Mouse (Mus musculus): ENCODE data around the gene Txk.

Txk gene

GRCm38 (mm10) chr5:72752585-72752984 lies at the start of gene Txk:
Gene Txk (minus strand): TSS chr5:72752777.
- in situ Hi-C loops (cut with MboI; ENCODE audit: unreplicated experiment in 2 of 2): loop anchor here (10.0 to 25.0 kb wide), 2 partner anchors 88 to 1785 kb away; partner anchors contain the start of genes Fip1l1 (in 1 of the 2) and Scfd2 (in 1 of the 2)

DNA sequence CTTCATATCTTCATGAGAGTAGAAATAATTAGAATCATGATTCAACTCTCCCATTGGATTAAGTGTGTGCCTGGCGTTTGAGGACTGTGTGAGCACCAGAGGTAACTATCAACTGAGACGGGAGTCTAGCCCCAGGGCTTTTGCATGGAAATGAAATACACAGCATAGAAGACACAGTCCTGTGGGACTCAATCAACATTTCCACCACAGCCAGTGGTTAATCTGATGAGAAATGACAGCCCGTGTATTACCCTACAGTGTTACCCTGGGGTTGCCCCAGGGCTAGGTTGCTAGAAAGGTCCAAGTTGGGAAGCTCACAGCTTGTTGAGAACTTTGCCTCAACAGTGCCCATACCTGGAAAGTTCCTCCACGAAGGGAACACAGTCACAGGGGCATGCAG lies 46.0 kb upstream of the Txk start:
- in situ Hi-C loops (cut with MboI; ENCODE audit: unreplicated experiment in 2 of 2): loop anchor here (5.0 kb wide), 1 partner anchor 36 kb away; no protein-coding TSS in a partner anchor

GRCm38 (mm10) chr5:72796186-72796613 lies 43.6 kb upstream of the Txk start:
- in situ Hi-C loops (cut with MboI; ENCODE audit: unreplicated experiment in 2 of 2): loop anchor here (5.0 kb wide), 1 partner anchor 34 kb away; no protein-coding TSS in a partner anchor

DNA sequence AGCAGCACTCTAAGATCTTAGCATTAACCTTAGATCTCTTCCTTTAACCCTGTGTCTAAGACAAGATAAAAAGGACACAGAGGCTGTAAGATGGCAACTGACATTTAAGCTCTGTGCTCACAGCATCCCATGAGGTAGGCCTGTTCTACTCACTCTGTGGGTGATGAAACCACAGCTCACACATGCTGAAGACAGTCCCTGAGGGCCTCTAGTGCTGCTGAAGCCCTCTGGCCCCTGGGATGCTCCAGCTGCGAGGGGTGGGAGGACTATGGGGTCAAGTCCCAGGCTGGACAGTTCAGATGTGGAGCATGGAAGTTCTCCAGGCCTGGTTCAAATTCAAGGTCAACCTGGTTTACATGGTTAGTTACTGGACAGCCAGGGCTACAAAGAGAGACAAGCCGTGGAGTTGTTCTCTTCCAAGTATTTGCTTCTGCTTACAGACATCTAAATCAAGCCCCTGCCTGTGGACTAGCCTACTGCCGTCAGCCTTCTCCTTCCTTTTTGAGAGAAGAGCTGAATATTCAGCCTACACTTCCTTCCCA lies 40.8 kb upstream of the Txk start:
- in situ Hi-C loops (cut with MboI; ENCODE audit: unreplicated experiment in 2 of 2): no loop called here

DNA sequence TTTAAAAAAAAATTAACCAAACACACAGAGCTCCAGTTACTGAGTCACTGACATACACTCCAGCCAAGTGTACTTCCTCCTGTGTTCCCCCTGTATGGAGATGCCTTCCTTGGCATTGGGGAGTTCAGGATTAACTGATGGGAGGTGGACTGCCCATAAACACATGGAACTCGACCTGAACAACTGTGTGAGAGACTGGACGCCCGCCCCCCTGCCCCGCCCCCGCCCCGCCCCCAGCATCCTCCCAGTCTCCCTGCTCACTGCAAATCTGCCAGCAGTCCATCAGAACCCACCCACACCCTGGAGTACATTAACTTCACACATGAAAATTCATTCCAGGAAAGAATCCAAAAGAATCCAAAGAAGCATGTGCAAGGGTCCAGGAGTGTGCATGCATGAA lies 39.2 kb upstream of the Txk start:
- in situ Hi-C loops (cut with MboI; ENCODE audit: unreplicated experiment in 2 of 2): no loop called here

GRCm38 (mm10) chr5:72791386-72791785 lies 38.8 kb upstream of the Txk start:
- in situ Hi-C loops (cut with MboI; ENCODE audit: unreplicated experiment in 2 of 2): no loop called here

GRCm38 (mm10) chr5:72785451-72785850 lies 32.9 kb upstream of the Txk start:
- in situ Hi-C loops (cut with MboI; ENCODE audit: unreplicated experiment in 2 of 2): no loop called here

GRCm38 (mm10) chr5:72784719-72785118 lies 32.1 kb upstream of the Txk start:
- in situ Hi-C loops (cut with MboI; ENCODE audit: unreplicated experiment in 2 of 2): no loop called here

DNA sequence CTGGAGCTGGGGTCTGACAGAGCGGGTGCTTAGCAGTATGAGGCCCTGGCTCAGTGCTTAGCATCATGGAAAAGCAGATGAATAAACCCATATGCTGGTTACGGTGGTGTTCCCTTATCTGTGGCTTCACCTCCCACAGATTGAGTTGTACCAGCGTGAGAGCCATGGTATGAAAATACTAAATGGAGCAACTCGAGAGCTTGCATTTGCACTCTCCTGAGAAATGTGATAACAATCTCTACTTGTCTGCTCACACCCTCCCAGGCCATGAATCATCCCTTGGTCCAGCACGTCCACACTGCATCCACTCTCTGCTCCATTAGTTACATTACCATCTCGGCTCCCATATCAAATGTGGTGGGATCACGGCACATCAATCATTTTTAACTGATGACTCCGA lies 31.4 kb upstream of the Txk start:
- in situ Hi-C loops (cut with MboI; ENCODE audit: unreplicated experiment in 2 of 2): no loop called here

DNA sequence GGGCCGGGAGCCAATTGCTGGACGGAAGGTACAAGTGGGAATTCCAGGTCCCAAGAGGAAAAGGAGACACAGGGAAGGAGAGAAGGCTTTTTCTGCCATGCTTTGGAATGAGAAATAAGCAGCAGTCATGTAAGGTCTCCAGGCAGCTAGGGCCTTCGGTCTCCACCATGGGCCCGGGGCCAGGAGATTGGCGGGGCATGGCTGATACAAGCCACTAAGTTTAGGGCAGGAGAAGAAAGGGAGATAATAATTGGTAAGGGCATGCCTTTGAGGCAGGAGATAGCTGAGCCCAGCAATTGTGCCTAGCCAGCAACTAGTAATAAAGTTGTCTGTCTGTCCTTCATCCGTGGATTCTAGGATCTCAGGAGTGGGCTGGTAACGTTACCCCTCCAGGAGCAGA lies 30.5 kb upstream of the Txk start:
- in situ Hi-C loops (cut with MboI; ENCODE audit: unreplicated experiment in 2 of 2): no loop called here

GRCm38 (mm10) chr5:72781776-72782175 lies 29.2 kb upstream of the Txk start:
- in situ Hi-C loops (cut with MboI; ENCODE audit: unreplicated experiment in 2 of 2): no loop called here

DNA sequence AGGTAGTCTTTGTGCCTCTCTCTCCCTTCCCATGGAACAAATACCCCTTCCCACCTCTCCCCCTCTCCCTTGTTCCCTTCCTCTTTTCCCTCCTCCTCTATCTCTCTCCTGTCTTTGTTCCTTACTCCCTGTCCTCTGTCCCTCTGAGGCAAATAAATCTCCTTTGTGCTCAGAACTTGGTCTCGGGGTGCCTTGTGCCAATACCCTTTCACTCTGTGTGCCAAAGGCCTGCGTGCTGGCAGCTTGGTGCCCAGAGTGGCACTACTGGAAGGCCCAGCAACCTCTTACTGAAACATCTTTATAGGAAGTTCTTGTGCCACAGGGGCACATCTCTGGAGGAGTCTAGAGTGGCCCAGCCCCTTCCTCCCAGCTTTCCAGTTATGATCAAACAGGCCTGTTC lies 24.0 kb upstream of the Txk start:
- in situ Hi-C loops (cut with MboI; ENCODE audit: unreplicated experiment in 2 of 2): no loop called here

GRCm38 (mm10) chr5:72776127-72776526 lies 23.6 kb upstream of the Txk start:
- in situ Hi-C loops (cut with MboI; ENCODE audit: unreplicated experiment in 2 of 2): no loop called here

- in situ Hi-C loops (cut with MboI; ENCODE audit: unreplicated experiment in 2 of 2): loop anchor here in 1 of 2 experiments (25.0 kb wide), 1 partner anchor 1767 kb away; the partner anchor contains the start of genes Fip1l1 and Scfd2
Measured at GRCm38 (mm10) chr5:72769841-72770240, 17.3 kb upstream of the Txk start.

GRCm38 (mm10) chr5:72763546-72763945 lies 11.0 kb upstream of the Txk start:
- in situ Hi-C loops (cut with MboI; ENCODE audit: unreplicated experiment in 2 of 2): loop anchor here (5.0 to 25.0 kb wide), 4 partner anchors 34 to 1774 kb away; partner anchors contain the start of genes Fip1l1 (in 1 of the 2), Scfd2 (in 1 of the 2) and Tec (in 1 of the 2)

GRCm38 (mm10) chr5:72763025-72763424 lies 10.4 kb upstream of the Txk start:
- in situ Hi-C loops (cut with MboI; ENCODE audit: unreplicated experiment in 2 of 2): loop anchor here (5.0 to 25.0 kb wide), 4 partner anchors 34 to 1774 kb away; partner anchors contain the start of genes Fip1l1 (in 1 of the 2), Scfd2 (in 1 of the 2) and Tec (in 1 of the 2)

DNA sequence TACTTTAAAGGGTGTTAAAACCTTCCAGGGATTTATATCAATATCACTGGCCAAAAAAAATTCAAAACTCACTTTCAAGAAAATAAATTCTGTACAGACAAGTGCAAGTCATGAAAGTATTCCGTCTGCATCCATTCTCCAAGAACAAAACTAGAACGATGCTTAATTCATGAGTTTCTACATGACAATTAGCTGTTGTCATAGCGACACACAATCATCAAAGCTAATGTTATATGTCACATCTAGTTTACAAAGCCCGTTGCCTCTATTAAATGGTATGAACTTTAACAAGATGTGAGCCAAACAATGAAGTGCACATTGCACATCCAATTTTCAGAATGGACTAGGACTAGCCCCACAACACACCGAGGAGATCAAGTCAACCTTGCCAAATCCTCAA lies 9.2 kb upstream of the Txk start:
- in situ Hi-C loops (cut with MboI; ENCODE audit: unreplicated experiment in 2 of 2): loop anchor here (5.0 to 25.0 kb wide), 4 partner anchors 36 to 1776 kb away; partner anchors contain the start of genes Fip1l1 (in 1 of the 2), Scfd2 (in 1 of the 2) and Tec (in 1 of the 2)

DNA sequence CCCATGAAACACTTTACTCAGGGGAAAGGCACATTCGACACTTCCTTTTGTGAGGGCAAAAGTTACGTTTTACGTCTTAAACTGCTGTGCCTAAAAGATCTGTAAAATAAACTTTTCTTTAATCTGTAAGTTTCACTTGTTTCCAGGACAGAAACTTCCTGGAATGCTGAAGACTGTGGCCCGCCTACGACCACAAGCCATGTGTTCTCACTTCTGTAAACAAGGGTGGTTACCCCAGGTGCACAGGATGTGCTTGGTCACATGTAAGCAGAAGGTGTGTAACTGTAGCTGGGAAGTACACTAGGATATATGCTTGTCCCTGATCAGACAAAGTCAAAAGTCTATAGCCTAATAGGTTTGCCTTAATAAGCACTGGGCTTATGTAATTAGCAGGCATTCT lies 8.7 kb upstream of the Txk start:
- in situ Hi-C loops (cut with MboI; ENCODE audit: unreplicated experiment in 2 of 2): loop anchor here (5.0 to 25.0 kb wide), 4 partner anchors 36 to 1776 kb away; partner anchors contain the start of genes Fip1l1 (in 1 of the 2), Scfd2 (in 1 of the 2) and Tec (in 1 of the 2)

GRCm38 (mm10) chr5:72758925-72759924 lies 6.6 kb upstream of the Txk start:
- in situ Hi-C loops (cut with MboI; ENCODE audit: unreplicated experiment in 2 of 2): loop anchor here (5.0 to 25.0 kb wide), 3 partner anchors 94 to 1778 kb away; partner anchors contain the start of genes Fip1l1 (in 1 of the 2), Scfd2 (in 1 of the 2) and Tec (in 1 of the 2)

- in situ Hi-C loops (cut with MboI; ENCODE audit: unreplicated experiment in 2 of 2): loop anchor here (5.0 to 25.0 kb wide), 3 partner anchors 92 to 1780 kb away; partner anchors contain the start of genes Fip1l1 (in 1 of the 2), Scfd2 (in 1 of the 2) and Tec (in 1 of the 2)
Measured at GRCm38 (mm10) chr5:72757155-72757773, 4.7 kb upstream of the Txk start.
